Mouse (Mus musculus) intestine, postnatal 0 days (tissue): Measurements from ENCODE around the gene Aifm3. TPM values are rescaled to one million over a fixed set of nuclear protein-coding genes. Genes with fewer than 3 reads are reported as not detected.
A peak's percentile ranks its signal among the peaks of the same experiment; 100 is the strongest.
"Not testable (repeated sequence)": the region's sequence is repeated elsewhere in the genome, so short reads cannot be mapped to it uniquely, and the experiment has no call there.

Experiments
- ATAC-seq: fragments of 200-750 bp; cut with Nextera tagmentation; 2 replicates; pipeline ENCODE4 v1.8.0; 2017; ENCODE audit warnings: mild to moderate bottlenecking, moderate TSS enrichment, moderate library complexity
- H3K27ac ChIP-seq: fragments of 300-500 bp; sonication (generic); 2 replicates; pipeline ENCODE4 v1.5.1; 2014; ENCODE audit warnings: mild to moderate bottlenecking, low read depth, low read length, moderate library complexity
- H3K27me3 ChIP-seq: fragments of 300-500 bp; sonication (generic); replicated peaks from 2 replicates; pipeline ENCODE4 v1.6.1; 2014; ENCODE audit warnings: low read length, mixed read lengths; ENCODE audit not compliant: control insufficient read depth, insufficient read depth
- H3K36me3 ChIP-seq: fragments of 300-500 bp; sonication (generic); 2 replicates; pipeline ENCODE4 v1.6.1; 2014; ENCODE audit warnings: mild to moderate bottlenecking, moderate library complexity; ENCODE audit not compliant: control insufficient read depth, insufficient read depth
- H3K4me1 ChIP-seq: fragments of 300-500 bp; sonication (generic); replicated peaks from 2 replicates; pipeline ENCODE4 v1.6.1; 2014; ENCODE audit warnings: antibody characterized with exemption, low read length, mixed read lengths; ENCODE audit not compliant: control insufficient read depth, insufficient read depth
- H3K4me2 ChIP-seq: fragments of 300-500 bp; sonication (generic); replicated peaks from 2 replicates; pipeline ENCODE4 v1.6.1; 2014; ENCODE audit warnings: low read depth, mild to moderate bottlenecking, moderate library complexity
- H3K4me3 ChIP-seq: fragments of 300-500 bp; sonication (generic); 2 replicates; pipeline ENCODE4 v1.5.1; 2014; ENCODE audit warnings: low read depth, low read length
- H3K9ac ChIP-seq: fragments of 300-500 bp; sonication (generic); 2 replicates; pipeline ENCODE4 v1.6.1; 2014; ENCODE audit warnings: mild to moderate bottlenecking, low read depth, low read length
- H3K9me3 ChIP-seq: fragments of 300-500 bp; sonication (generic); 2 replicates; pipeline ENCODE4 v1.6.1; 2016; ENCODE audit warnings: mixed run types; ENCODE audit not compliant: control insufficient read depth
- CTCF ChIP-seq: sonication (generic); IDR thresholded peaks from 2 replicates; pipeline ENCODE4 v1.5.1; 2016; ENCODE audit warnings: low read depth, mild to moderate bottlenecking, control low read depth, antibody characterized with exemption, moderate library complexity
- WGBS: fragments of 180-500 bp; shearing (Covaris S2); extraction: QIAGEN DNeasy Blood & Tissue Kit; methylation state at CpG from one replicate; pipeline ENCODE4 v1.1.7; 2014; 5-methylcytosine and 5-hydroxymethylcytosine counted together
- polyA plus RNA-seq: library from polyadenylated mRNA; unstranded; fragments of >200 nt; fragmentation: Nextera tagmentation; extraction: Ambion mirVana; gene quantifications from 2 replicates; pipeline ENCODE4 v1.2.1, GENCODE M21; 2015

The Aifm3 gene
- polyA plus RNA-seq, 1 experiment from 2014 or later, result 7.2 TPM

- Histone ChIP-seq H3K4me1 (no peaks in the 10 kb centered on the region; the same call in 1 of the 2 replicates), H3K4me2 (peak overlapping the region; percentile 60), H3K27me3 (no peaks in the 10 kb centered on the region), H3K9me3 (no peaks in the 10 kb centered on the region), H3K9ac (no peak overlapping the region), H3K4me3 (0 out of 2 replicates have a peak overlapping the region, but pooled peaks have one; percentile 7), H3K27ac (no peak overlapping the region; the same call in 1 of the 2 replicates), H3K36me3 (no peaks in the 10 kb centered on the region)
- WGBS, result 9% methylated on average over 18 of the region's 18 CpGs
- ATAC-seq, result peak; percentile 94
- no peak for TF ChIP-seq CTCF
These were observed 64.7 kb downstream of the Aifm3 start for GRCm38 (mm10) chr16:17553910-17554685.

GRCm38 (mm10) chr16:17554702-17555101, 65.3 kb downstream of the Aifm3 start:
- ATAC-seq, H3K27ac ChIP-seq, H3K9ac ChIP-seq: not testable (repeated sequence)

GRCm38 (mm10) chr16:17556180-17556579, 66.8 kb downstream of the Aifm3 start:
- no peak overlapping the region for H3K4me2 ChIP-seq
- no peak overlapping the region for H3K27ac ChIP-seq
- WGBS, result 83% methylated on average over 4 of the region's 4 CpGs
- no peaks in the 10 kb centered on the region for H3K27me3 ChIP-seq
- H3K9ac ChIP-seq, result no peak overlapping the region
- H3K4me3 ChIP-seq, result no peak overlapping the region
- no peak for TF ChIP-seq CTCF
- H3K36me3 ChIP-seq, result no peaks in the 10 kb centered on the region
- H3K9me3 ChIP-seq, result no peaks in the 10 kb centered on the region
- no peaks in the 10 kb centered on the region; the same call in none of the 2 replicates for H3K4me1 ChIP-seq
- ATAC-seq, result no peak

More at GRCm38 (mm10) chr16:17554702-17555101, 65.3 kb downstream of the Aifm3 start:
- H3K4me3 ChIP-seq, H3K27me3 ChIP-seq, H3K9me3 ChIP-seq, H3K4me1 ChIP-seq, H3K36me3 ChIP-seq: not testable (repeated sequence)
- WGBS, result 19% methylated on average over 4 of the region's 4 CpGs
- peak overlapping the region; percentile 60 for H3K4me2 ChIP-seq

GRCm38 (mm10) chr16:17556907-17557306, 67.5 kb downstream of the Aifm3 start:
- Histone ChIP-seq H3K27me3 (no peaks in the 10 kb centered on the region), H3K9ac (no peak overlapping the region), H3K36me3 (no peaks in the 10 kb centered on the region), H3K4me3 (no peak overlapping the region), H3K9me3 (no peaks in the 10 kb centered on the region), H3K4me1 (no peaks in the 10 kb centered on the region; the same call in none of the 2 replicates), H3K4me2 (no peak overlapping the region), H3K27ac (no peak overlapping the region)
- no peak for ATAC-seq
- no peak for TF ChIP-seq CTCF
- 57% methylated on average over 4 of the region's 4 CpGs for WGBS

Other genes starting within 250 kb of the Aifm3 start
- gene Tmem191c, start 213.5 kb upstream of the Aifm3 start, polyA plus RNA-seq, result 4.8 and 7.2 TPM in 2 replicates
- 0.09 and 0.14 TPM in 2 replicates for gene Serpind1, start 158.2 kb upstream of the Aifm3 start, polyA plus RNA-seq
- 15.5 and 16.8 TPM in 2 replicates for gene Snap29, start 83.6 kb upstream of the Aifm3 start, polyA plus RNA-seq
- gene Pi4ka, start 83.3 kb upstream of the Aifm3 start, polyA plus RNA-seq, result 20.5 and 23.3 TPM in 2 replicates
- gene Crkl, start 37.6 kb upstream of the Aifm3 start, polyA plus RNA-seq, result 29.9 and 36.9 TPM in 2 replicates
- 129 and 137 TPM in 2 replicates for gene Lztr1, start 19.1 kb downstream of the Aifm3 start, polyA plus RNA-seq
- 65.1 and 67.4 TPM in 2 replicates for gene Thap7, start 41.5 kb downstream of the Aifm3 start, polyA plus RNA-seq
- gene Lrrc74b, start 71.6 kb downstream of the Aifm3 start, polyA plus RNA-seq, result 0.44 and 0.80 TPM in 2 replicates
- gene P2rx6, start 72.3 kb downstream of the Aifm3 start, polyA plus RNA-seq, result 0.73 and 1.1 TPM in 2 replicates
- gene Slc7a4, start 93.6 kb downstream of the Aifm3 start, polyA plus RNA-seq, result 28.3 and 31.0 TPM in 2 replicates
- gene Smpd4, start 129.7 kb downstream of the Aifm3 start, polyA plus RNA-seq, result 8.7 and 9.0 TPM in 2 replicates
- gene Ccdc74a, start 156.9 kb downstream of the Aifm3 start, polyA plus RNA-seq, result 8.0 and 9.4 TPM in 2 replicates
- gene Med15, start 243.3 kb downstream of the Aifm3 start, polyA plus RNA-seq, result 26.6 TPM in 2 replicates